Mouse (Mus musculus) MEL (cell line): ENCODE results near the gene Rubcn. TPM values are rescaled to one million over a fixed set of nuclear protein-coding genes. Genes with fewer than 3 reads are reported as not detected.
A peak's percentile ranks its signal among the peaks of the same experiment; 100 is the strongest.

ENCODE experiments used
- DNase-seq: peaks from one replicate; pipeline ENCODE4 v3.0.0; 2011; ENCODE audit warnings: low read depth, low spot score
- H3K27ac ChIP-seq: 2 replicates; pipeline ENCODE4 v1.5.1; 2012; ENCODE audit warnings: low read depth, mild to moderate bottlenecking, control low read depth, low read length, moderate library complexity; ENCODE audit not compliant: control insufficient read depth
- H3K27me3 ChIP-seq, 2 experiments: fragments of 150-350 bp in 1 of 2; sonication (generic) in 1 of 2; 2 replicates each; pipeline ENCODE4 v1.6.1; 2012; ENCODE audit warnings: low read length in 2 of 2, mild to moderate bottlenecking in 2 of 2, improper control_type of control experiment in 1 of 2, moderate library complexity in 1 of 2; ENCODE audit not compliant: insufficient read depth in 2 of 2, control insufficient read depth in 1 of 2
- H3K36me3 ChIP-seq, 2 experiments: 2 replicates each; pipeline ENCODE4 v1.6.1; 2012 to 2014; ENCODE audit warnings: low read length in 2 of 2, improper control_type of control experiment in 1 of 2, inconsistent platforms in 1 of 2, mild to moderate bottlenecking in 1 of 2; ENCODE audit not compliant: insufficient read depth in 2 of 2, control insufficient read depth in 1 of 2
- H3K4me1 ChIP-seq, 2 experiments: fragments of 150-350 bp in 1 of 2; sonication (generic) in 1 of 2; 2 replicates each; pipeline ENCODE4 v1.6.1; 2012; ENCODE audit warnings: low read length in 2 of 2, improper control_type of control experiment in 1 of 2, mild to moderate bottlenecking in 1 of 2; ENCODE audit not compliant: insufficient read depth in 2 of 2, control insufficient read depth in 1 of 2
- H3K4me3 ChIP-seq, 2 experiments: fragments of 150-350 bp in 1 of 2; sonication (generic) in 1 of 2; 2 replicates each; pipeline ENCODE4 v1.5.1; 2012; ENCODE audit warnings: low read depth in 2 of 2, low read length in 2 of 2, mild to moderate bottlenecking in 2 of 2, moderate library complexity in 2 of 2, control low read depth in 1 of 2, improper control_type of control experiment in 1 of 2; ENCODE audit not compliant: control insufficient read depth in 1 of 2, insufficient read depth in 1 of 2
- H3K79me2 ChIP-seq: 2 replicates; pipeline ENCODE4 v1.6.1; 2012; ENCODE audit warnings: mild to moderate bottlenecking, low read length, moderate library complexity; ENCODE audit not compliant: control insufficient read depth, poor library complexity, insufficient read depth
- H3K9ac ChIP-seq: 2 replicates; pipeline ENCODE4 v1.6.1; 2012; ENCODE audit warnings: low read depth, mild to moderate bottlenecking, control low read depth, low read length, moderate library complexity; ENCODE audit not compliant: control insufficient read depth, poor library complexity, severe bottlenecking
- H3K9me3 ChIP-seq: fragments of 150-350 bp; sonication (generic); replicated peaks from 2 replicates; pipeline ENCODE4 v1.6.1; 2012; ENCODE audit warnings: mild to moderate bottlenecking, low read length, improper control_type of control experiment, moderate library complexity; ENCODE audit not compliant: insufficient read depth
- BHLHE40 ChIP-seq: IDR thresholded peaks from 2 replicates; pipeline ENCODE4 v1.6.1; 2012; ENCODE audit warnings: low read depth, mild to moderate bottlenecking, inconsistent platforms, low read length, improper control_type of control experiment, borderline replicate concordance
- CTCF ChIP-seq, 3 experiments: IDR thresholded peaks in 2 of 3; conservative IDR thresholded peaks in 1 of 3; 2 replicates each; pipeline ENCODE4 v1.5.1; 2011 to 2012; ENCODE audit warnings: low read length in 3 of 3, low read depth in 2 of 3, mild to moderate bottlenecking in 2 of 3, improper control_type of control experiment in 1 of 3, inconsistent platforms in 1 of 3, mixed read lengths in 1 of 3, moderate library complexity in 1 of 3; ENCODE audit not compliant: control insufficient read depth in 1 of 3, insufficient read depth in 1 of 3, poor library complexity in 1 of 3, severe bottlenecking in 1 of 3
- ELF1 ChIP-seq: IDR thresholded peaks from 2 replicates; pipeline ENCODE4 v1.6.1; 2014; ENCODE audit warnings: low read depth, mild to moderate bottlenecking, inconsistent platforms, low read length, improper control_type of control experiment, moderate library complexity
- GABPA ChIP-seq: IDR thresholded peaks from 2 replicates; pipeline ENCODE4 v1.6.1; 2012; ENCODE audit warnings: low read depth, mild to moderate bottlenecking, inconsistent platforms, low read length, improper control_type of control experiment, moderate library complexity
- HCFC1 ChIP-seq: IDR thresholded peaks from 2 replicates; pipeline ENCODE4 v1.6.1; 2012; ENCODE audit warnings: low read depth, mild to moderate bottlenecking, inconsistent platforms, low read length, improper control_type of control experiment, moderate library complexity
- MAX ChIP-seq: IDR thresholded peaks from 2 replicates; pipeline ENCODE4 v1.6.1; 2011; ENCODE audit warnings: low read length, improper control_type of control experiment
- MAZ ChIP-seq: IDR thresholded peaks from 2 replicates; pipeline ENCODE4 v1.6.1; 2012; ENCODE audit warnings: low read depth, mild to moderate bottlenecking, inconsistent platforms, low read length, improper control_type of control experiment
- MEF2A ChIP-seq: IDR thresholded peaks from 2 replicates; pipeline ENCODE4 v1.6.1; 2014; ENCODE audit warnings: low read depth, mild to moderate bottlenecking, inconsistent platforms, low read length, improper control_type of control experiment; ENCODE audit not compliant: poor library complexity, insufficient replicate concordance, severe bottlenecking; ENCODE audit errors: extremely low read depth
- MXI1 ChIP-seq: IDR thresholded peaks from 2 replicates; pipeline ENCODE4 v1.6.1; 2011; ENCODE audit warnings: mild to moderate bottlenecking, low read depth, low read length, improper control_type of control experiment
- MYC ChIP-seq: IDR thresholded peaks from 2 replicates; pipeline ENCODE4 v1.6.1; 2011; ENCODE audit warnings: low read depth, mild to moderate bottlenecking, low read length, improper control_type of control experiment, moderate library complexity
- NELFE ChIP-seq: IDR thresholded peaks from 2 replicates; pipeline ENCODE4 v1.6.1; 2011; ENCODE audit warnings: low read depth, low read length, improper control_type of control experiment
- NRF1 ChIP-seq: IDR thresholded peaks from 2 replicates; pipeline ENCODE4 v1.6.1; 2014; ENCODE audit warnings: low read depth, mild to moderate bottlenecking, inconsistent platforms, low read length, improper control_type of control experiment, moderate library complexity; ENCODE audit not compliant: poor library complexity, insufficient read depth, severe bottlenecking
- POLR2A ChIP-seq, 2 experiments: IDR thresholded peaks; 2 replicates each; pipeline ENCODE4 v1.6.1; 2011 to 2012; ENCODE audit warnings: low read length in 2 of 2, mild to moderate bottlenecking in 2 of 2, control low read depth in 1 of 2, improper control_type of control experiment in 1 of 2, low read depth in 1 of 2, moderate library complexity in 1 of 2; ENCODE audit not compliant: control insufficient read depth in 1 of 2, insufficient read depth in 1 of 2, poor library complexity in 1 of 2
- POLR2AphosphoS2 ChIP-seq: IDR thresholded peaks from 2 replicates; pipeline ENCODE4 v1.6.1; 2011; ENCODE audit warnings: low read length, improper control_type of control experiment
- POLR2AphosphoS5 ChIP-seq: IDR thresholded peaks from 2 replicates; pipeline ENCODE4 v1.6.1; 2012; ENCODE audit warnings: low read depth, borderline replicate concordance, mild to moderate bottlenecking, inconsistent platforms, low read length, moderate library complexity, mixed read lengths
- SIN3A ChIP-seq: IDR thresholded peaks from 2 replicates; pipeline ENCODE4 v1.6.1; 2012; ENCODE audit warnings: low read length, improper control_type of control experiment, inconsistent platforms
- TBP ChIP-seq: IDR thresholded peaks from 2 replicates; pipeline ENCODE4 v1.8.0; 2011; ENCODE audit warnings: low read depth, low read length, improper control_type of control experiment
- TCF12 ChIP-seq: IDR thresholded peaks from 2 replicates; pipeline ENCODE4 v1.6.1; 2014; ENCODE audit warnings: low read depth, mild to moderate bottlenecking, inconsistent platforms, low read length, improper control_type of control experiment, moderate library complexity
- UBTF ChIP-seq: IDR thresholded peaks from 2 replicates; pipeline ENCODE4 v1.6.1; 2012; ENCODE audit warnings: low read depth, mild to moderate bottlenecking, inconsistent platforms, low read length, improper control_type of control experiment, moderate library complexity, borderline replicate concordance; ENCODE audit not compliant: insufficient read depth
- USF1 ChIP-seq: IDR thresholded peaks from 2 replicates; pipeline ENCODE4 v1.6.1; 2014; ENCODE audit warnings: low read depth, mild to moderate bottlenecking, inconsistent platforms, low read length, improper control_type of control experiment, moderate library complexity
- USF2 ChIP-seq, 2 experiments: IDR thresholded peaks; 2 replicates each; pipeline ENCODE4 v1.6.1; 2011 to 2012; ENCODE audit warnings: improper control_type of control experiment in 2 of 2, low read length in 2 of 2, borderline replicate concordance in 1 of 2, inconsistent platforms in 1 of 2, low read depth in 1 of 2, mild to moderate bottlenecking in 1 of 2; ENCODE audit not compliant: insufficient read depth in 1 of 2
- ZC3H11A ChIP-seq: IDR thresholded peaks from 2 replicates; pipeline ENCODE4 v1.6.1; 2012; ENCODE audit warnings: low read depth, mild to moderate bottlenecking, inconsistent platforms, low read length, improper control_type of control experiment
- ZKSCAN1 ChIP-seq: IDR thresholded peaks from 2 replicates; pipeline ENCODE4 v1.6.1; 2012; ENCODE audit warnings: low read depth, mild to moderate bottlenecking, inconsistent platforms, low read length, improper control_type of control experiment, moderate library complexity
- ZMIZ1 ChIP-seq: IDR thresholded peaks from 2 replicates; pipeline ENCODE4 v1.6.1; 2012; ENCODE audit warnings: low read depth, mild to moderate bottlenecking, inconsistent platforms, low read length, improper control_type of control experiment, moderate library complexity
- polyA plus RNA-seq, 2 experiments: library from polyadenylated mRNA; stranded (reverse) in 1 of 2; unstranded in 1 of 2; fragments of >175 nt in 1 of 2; fragments of >200 nt in 1 of 2; gene quantifications; 2 replicates each; pipeline versions ENCODE4 v1.2.1 to v1.2.4; 2012; ENCODE audit warnings: low replicate concordance in 2 of 2, low read depth in 1 of 2; ENCODE audit not compliant: insufficient read length in 2 of 2, insufficient read depth in 1 of 2, missing spikeins in 1 of 2
- total RNA-seq: library from RNA; depleted of rRNA; stranded (reverse); fragments of 300-350 nt; gene quantifications from 2 replicates; pipeline ENCODE4 v1.2.3, GENCODE M21; 2012

Rubcn gene
- total and polyA plus RNA-seq, 3 experiments = 10.2 to 14.6 TPM; not detected in 1

DNA sequence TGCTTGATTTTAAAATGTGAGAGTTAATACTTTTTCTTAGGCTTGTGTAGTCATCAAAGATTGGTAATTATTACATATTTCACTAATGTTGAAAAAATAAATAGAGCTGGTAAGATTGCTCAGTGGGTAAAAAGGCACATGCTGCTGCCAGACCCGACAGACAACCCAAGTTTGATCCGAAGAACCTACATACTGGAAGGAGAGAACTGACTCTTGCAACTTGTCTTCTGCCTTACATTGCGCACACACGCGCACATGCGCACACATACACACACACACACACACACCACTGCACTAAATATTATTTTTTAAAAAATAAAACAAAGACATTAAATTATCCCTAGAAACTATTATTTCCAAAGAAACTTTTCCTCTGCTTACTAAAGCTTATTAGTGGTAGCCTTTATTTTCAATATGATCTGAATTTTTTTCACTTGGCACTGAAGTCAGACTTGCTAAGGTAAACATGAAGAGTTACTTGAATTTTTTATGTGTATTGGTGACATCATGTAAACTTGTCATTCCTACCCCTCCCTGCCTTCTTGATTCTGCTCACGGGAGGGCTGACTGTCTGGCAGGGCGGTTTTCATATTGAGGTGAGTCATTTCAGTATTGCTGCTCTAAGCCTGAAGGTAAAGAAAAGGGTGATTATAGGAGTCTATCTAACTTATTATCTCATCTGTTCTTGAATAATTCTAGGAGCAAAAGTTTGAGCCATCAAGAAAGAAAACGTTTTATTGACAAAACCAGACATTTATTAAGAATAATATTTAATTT, 37.9 kb upstream of the Rubcn start:
- peaks cover 10 to 20% of the 10 kb centered on the region in 2 experiments for H3K4me1 ChIP-seq
- H3K4me3 ChIP-seq = peak overlapping the region; percentile 46 to 98
- peaks cover 7 to 28% of the 10 kb centered on the region in 2 experiments for H3K36me3 ChIP-seq
- peaks cover 24% of the 10 kb centered on the region for H3K79me2 ChIP-seq
- no peaks in the 10 kb centered on the region for H3K9me3 ChIP-seq
- TF ChIP-seq NRF1 (peak; percentile 51; the same call in 1 of the 2 replicates), BHLHE40 (no peak)
- DNase-seq = peak; percentile 55
- no peak overlapping the region for H3K27ac ChIP-seq
- H3K27me3 ChIP-seq = no peaks in the 10 kb centered on the region
- H3K9ac ChIP-seq = peak overlapping the region; percentile 96

- Histone ChIP-seq H3K27ac (peak within 1 kb of the TSS; percentile 65), H3K4me1 (peaks cover 10 to 20% of the 10 kb centered on the region in 2 experiments), H3K9me3 (no peaks in the 10 kb centered on the region), H3K4me3 (peak within 1 kb of the TSS; percentile 85 to 98), H3K36me3 (peaks cover 2 to 28% of the 10 kb centered on the region in 2 experiments; a peak in 3 of 4 replicates), H3K79me2 (peaks cover 24% of the 10 kb centered on the region), H3K9ac (peak within 1 kb of the TSS; percentile 96), H3K27me3 (no peaks in the 10 kb centered on the region)
- no peak for TF ChIP-seq GABPA
- TF ChIP-seq TCF12 = peak; percentile 69
- TF ChIP-seq ELF1 = peak; percentile 14; the same call in 1 of the 2 replicates
- TF ChIP-seq HCFC1 = peak; percentile 70
- peak; percentile 92; the same call in 1 of the 2 replicates for TF ChIP-seq UBTF
- TF ChIP-seq TBP = peak; percentile 31; the same call in 1 of the 2 replicates
- no peak for TF ChIP-seq USF2 (IDR thresholded peaks at IDR 0.05; ENCODE audit: borderline replicate concordance in 1 of 2, insufficient read depth in 1 of 2, low read depth in 1 of 2, low read length in 2 of 2)
- peak; percentile 88; the same call in 1 of the 2 replicates for TF ChIP-seq POLR2AphosphoS2
- no peak for TF ChIP-seq ZKSCAN1
- peak; percentile 13; the same call in 1 of the 2 replicates for TF ChIP-seq USF1
- TF ChIP-seq NELFE = peak; percentile 96
- TF ChIP-seq ZMIZ1 = peak; percentile 85
- TF ChIP-seq MEF2A = 0 out of 2 replicates have a peak, but pooled peaks have one; percentile 10
- TF ChIP-seq CTCF (IDR thresholded peaks at IDR 0.05 in 2 of 3, conservative IDR thresholded peaks at IDR 0.05 in 1 of 3; ENCODE audit: control insufficient read depth in 1 of 3, insufficient read depth in 1 of 3, low read depth in 2 of 3, low read length in 3 of 3, poor library complexity in 1 of 3, severe bottlenecking in 1 of 3) = no peak
- TF ChIP-seq NRF1 = peak; percentile 96
- no peak for TF ChIP-seq POLR2AphosphoS5
- TF ChIP-seq MYC = peak; percentile 73; the same call in 1 of the 2 replicates
- no peak for TF ChIP-seq ZC3H11A
- TF ChIP-seq MAX = peak; percentile 36; the same call in 1 of the 2 replicates
- peak; percentile 92 to 96 for TF ChIP-seq POLR2A (IDR thresholded peaks at IDR 0.05; ENCODE audit: control insufficient read depth in 1 of 2, insufficient read depth in 1 of 2, low read depth in 1 of 2, low read length in 2 of 2, poor library complexity in 1 of 2)
- TF ChIP-seq MAZ = no peak; the same call in 1 of the 2 replicates
- peak; percentile 79 for TF ChIP-seq MXI1
- TF ChIP-seq SIN3A = peak; percentile 32
- DNase-seq = peak; percentile 93
Observed at GRCm38 (mm10) chr16:32913937-32914881, 36.6 kb upstream of the Rubcn start, which contains the start of gene Lrch3. Gene Lrch3 (plus strand): TSS chr16:32914100.
